Mouse (Mus musculus) fibroblast of lung, adult 2 months (primary cell): ENCODE measurements around the gene Glcci1.

Source experiments
- DNase-seq: peaks from one replicate; pipeline ENCODE4 v3.0.0-alpha.2; 2011; ENCODE audit warnings: low read depth

Gene Glcci1

GRCm38 (mm10) chr6:8509551-8509950 lies at the start of gene Glcci1:
TSS of gene Glcci1 (plus strand) at chr6:8509600.
- no peak for DNase-seq

- DNase-seq = no peak
Measured at GRCm38 (mm10) chr6:8462447-8462846, 47.0 kb upstream of the Glcci1 start.

- no peak for DNase-seq
Measured at GRCm38 (mm10) chr6:8465388-8465787, 44.0 kb upstream of the Glcci1 start.

- DNase-seq = no peak
Measured at GRCm38 (mm10) chr6:8465985-8466384, 43.4 kb upstream of the Glcci1 start.

- DNase-seq = no peak
Measured at GRCm38 (mm10) chr6:8467667-8468337, 41.6 kb upstream of the Glcci1 start.

- no peak for DNase-seq
Measured at GRCm38 (mm10) chr6:8469918-8470317, 39.5 kb upstream of the Glcci1 start.

- DNase-seq = no peak
Measured at GRCm38 (mm10) chr6:8472125-8472524, 37.3 kb upstream of the Glcci1 start.

GRCm38 (mm10) chr6:8472915-8473314 lies 36.5 kb upstream of the Glcci1 start:
- no peak for DNase-seq

GRCm38 (mm10) chr6:8473498-8473897 lies 35.9 kb upstream of the Glcci1 start:
- no peak for DNase-seq

GRCm38 (mm10) chr6:8474316-8474715 lies 35.1 kb upstream of the Glcci1 start:
- no peak for DNase-seq

GRCm38 (mm10) chr6:8474820-8475219 lies 34.6 kb upstream of the Glcci1 start:
- DNase-seq = no peak

- DNase-seq = no peak
Measured at GRCm38 (mm10) chr6:8479176-8479575, 30.2 kb upstream of the Glcci1 start.

GRCm38 (mm10) chr6:8484437-8485275 lies 24.7 kb upstream of the Glcci1 start:
- DNase-seq = peak; percentile 16

- DNase-seq = no peak
Measured at GRCm38 (mm10) chr6:8485414-8486175, 23.8 kb upstream of the Glcci1 start.

GRCm38 (mm10) chr6:8486391-8487043 lies 22.9 kb upstream of the Glcci1 start:
- no peak for DNase-seq

- no peak for DNase-seq
Measured at GRCm38 (mm10) chr6:8487044-8487853, 22.2 kb upstream of the Glcci1 start.

GRCm38 (mm10) chr6:8488249-8488648 lies 21.2 kb upstream of the Glcci1 start:
- no peak for DNase-seq

- DNase-seq = no peak
Measured at GRCm38 (mm10) chr6:8489266-8489665, 20.1 kb upstream of the Glcci1 start.

GRCm38 (mm10) chr6:8489938-8490585 lies 19.3 kb upstream of the Glcci1 start:
- DNase-seq = no peak

- no peak for DNase-seq
Measured at GRCm38 (mm10) chr6:8492248-8492647, 17.2 kb upstream of the Glcci1 start.
